Mouse (Mus musculus): Measurements from ENCODE around the gene Kif4. TPM values are rescaled to one million over a fixed set of nuclear protein-coding genes. Genes with fewer than 3 reads are reported as not detected.

Gene Kif4
- total and polyA plus RNA-seq, 3 experiments = 24.0 to 34.6 (median 29.5) TPM

DNA sequence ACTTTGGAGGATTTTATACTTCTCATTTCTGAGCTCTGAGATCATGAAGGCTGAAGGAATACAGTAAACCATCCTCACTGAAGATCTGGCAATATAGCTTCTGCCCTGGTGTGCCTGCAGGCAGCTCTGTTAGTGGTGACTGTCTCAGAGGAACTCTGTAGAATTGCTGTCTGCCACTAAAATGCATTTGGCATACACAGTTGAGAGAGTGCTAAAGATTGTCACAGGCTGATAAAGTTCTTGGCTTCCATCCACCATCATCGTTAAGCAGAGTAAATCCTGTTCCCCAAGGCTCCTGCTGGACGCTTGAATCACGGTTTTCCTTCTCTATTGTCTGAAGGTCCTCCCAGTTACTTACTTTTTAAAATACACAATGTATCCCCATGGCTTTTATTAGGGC is 61.0 kb downstream of the Kif4 start:
- no peak overlapping the region for H3K4me3 ChIP-seq (replicated peaks in 1 of 3; ENCODE audit: low read depth in 2 of 3, low read length in 2 of 3, poor library complexity in 1 of 3)
- no peaks in the 10 kb centered on the region for H3K27me3 ChIP-seq (replicated peaks)
- no peak overlapping the region for H3K9ac ChIP-seq (ENCODE audit: insufficient read depth, low read depth)
- dilution Hi-C loops (cut with MboI; ENCODE audit: extremely low pct_ligation_motif_present, extremely low pct_unique_long_range_greater_than_20kb, low sequenced_read_pairs) (no loop called here), in situ Hi-C loops (cut with MboI; ENCODE audit: low pct_ligation_motif_present, low pct_unique_long_range_greater_than_20kb, low sequenced_read_pairs) (no loop called here)
- H3K36me3 ChIP-seq (replicated peaks in 1 of 2; ENCODE audit: control insufficient read depth in 1 of 2, insufficient read depth in 1 of 2, low read length in 1 of 2) = peaks cover 25 to 42% of the 10 kb centered on the region in 2 experiments
- no peaks in the 10 kb centered on the region for H3K4me1 ChIP-seq (ENCODE audit: control insufficient read depth in 1 of 2, insufficient read depth in 2 of 2)
- no peaks in the 10 kb centered on the region for H3K79me2 ChIP-seq (replicated peaks; ENCODE audit: control insufficient read depth, extremely low read depth, insufficient read depth, poor library complexity, severe bottlenecking)
- no peak overlapping the region for H3K4me2 ChIP-seq (ENCODE audit: insufficient read depth, low read depth, poor library complexity, severe bottlenecking)
- TF ChIP-seq POLR2A (IDR thresholded peaks at IDR 0.05; ENCODE audit: low read depth, low read length) (no peak), RCOR1 (conservative IDR thresholded peaks at IDR 0.05; ENCODE audit: low read depth, low read length) (no peak), JUND (conservative IDR thresholded peaks at IDR 0.05; ENCODE audit: low read depth, low read length) (no peak), ETS1 (conservative IDR thresholded peaks at IDR 0.05; ENCODE audit: low read depth, low read length) (no peak), NRF1 (IDR thresholded peaks at IDR 0.05; ENCODE audit: low read depth, low read length) (no peak)
- no peak overlapping the region for H3K27ac ChIP-seq (ENCODE audit: insufficient read depth, low read depth)
- DNase-seq (ENCODE audit: extremely low read depth) = no peak
- no peaks in the 10 kb centered on the region for H3K9me3 ChIP-seq (replicated peaks; ENCODE audit: low read length)

DNA sequence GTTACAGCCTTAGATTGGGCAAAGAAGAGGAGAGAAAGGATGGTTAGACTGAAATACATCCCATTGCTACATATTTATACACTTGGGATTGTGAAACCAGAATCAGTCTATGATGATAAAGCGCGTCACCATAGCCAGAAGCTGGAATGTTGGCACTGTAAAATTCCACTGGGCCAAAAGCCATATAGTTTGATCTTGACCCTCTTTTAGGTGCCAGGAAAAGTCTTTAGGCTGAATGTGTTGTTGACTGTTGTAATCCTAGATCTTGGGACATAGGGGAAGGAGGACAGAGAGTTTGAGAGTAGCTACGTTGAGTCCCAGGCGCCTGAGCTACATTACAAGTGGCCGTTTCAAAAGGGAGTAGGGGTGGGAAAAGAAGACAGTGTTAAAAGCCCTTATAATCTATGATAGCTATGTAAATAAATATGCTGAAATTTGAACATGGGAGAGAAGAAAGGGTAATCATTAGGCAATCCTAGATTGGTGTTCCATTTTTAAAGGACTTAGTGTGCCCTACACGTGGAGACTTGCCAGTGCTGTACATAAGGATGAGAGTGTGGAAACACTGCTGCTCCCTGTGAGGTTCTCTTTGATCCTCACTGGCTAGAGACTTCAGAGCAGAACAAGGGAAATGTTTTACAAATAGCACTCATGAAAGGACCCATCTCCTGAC is 62.0 kb downstream of the Kif4 start:
- H3K79me2 ChIP-seq (replicated peaks; ENCODE audit: control insufficient read depth, extremely low read depth, insufficient read depth, poor library complexity, severe bottlenecking) = no peaks in the 10 kb centered on the region
- in situ Hi-C loops (cut with MboI; ENCODE audit: low pct_ligation_motif_present, low pct_unique_long_range_greater_than_20kb, low sequenced_read_pairs) (no loop called here), dilution Hi-C loops (cut with MboI; ENCODE audit: extremely low pct_ligation_motif_present, extremely low pct_unique_long_range_greater_than_20kb, low sequenced_read_pairs) (no loop called here)
- no peaks in the 10 kb centered on the region for H3K4me1 ChIP-seq (ENCODE audit: control insufficient read depth in 1 of 2, insufficient read depth in 2 of 2)
- DNase-seq (ENCODE audit: extremely low read depth) = no peak
- H3K9ac ChIP-seq (ENCODE audit: insufficient read depth, low read depth) = no peak overlapping the region
- H3K36me3 ChIP-seq (replicated peaks in 1 of 2; ENCODE audit: control insufficient read depth in 1 of 2, insufficient read depth in 1 of 2, low read length in 1 of 2) = peaks cover 25 to 45% of the 10 kb centered on the region in 2 experiments
- no peak overlapping the region for H3K4me2 ChIP-seq (ENCODE audit: insufficient read depth, low read depth, poor library complexity, severe bottlenecking)
- H3K27me3 ChIP-seq (replicated peaks) = no peaks in the 10 kb centered on the region
- H3K9me3 ChIP-seq (replicated peaks; ENCODE audit: low read length) = no peaks in the 10 kb centered on the region
- no peak for TF ChIP-seq CHD1 (IDR thresholded peaks at IDR 0.05; ENCODE audit: low read depth, low read length)
- no peak overlapping the region for H3K27ac ChIP-seq (ENCODE audit: insufficient read depth, low read depth)
- H3K4me3 ChIP-seq (replicated peaks in 1 of 3; ENCODE audit: low read depth in 2 of 3, low read length in 2 of 3, poor library complexity in 1 of 3) = no peak overlapping the region

DNA sequence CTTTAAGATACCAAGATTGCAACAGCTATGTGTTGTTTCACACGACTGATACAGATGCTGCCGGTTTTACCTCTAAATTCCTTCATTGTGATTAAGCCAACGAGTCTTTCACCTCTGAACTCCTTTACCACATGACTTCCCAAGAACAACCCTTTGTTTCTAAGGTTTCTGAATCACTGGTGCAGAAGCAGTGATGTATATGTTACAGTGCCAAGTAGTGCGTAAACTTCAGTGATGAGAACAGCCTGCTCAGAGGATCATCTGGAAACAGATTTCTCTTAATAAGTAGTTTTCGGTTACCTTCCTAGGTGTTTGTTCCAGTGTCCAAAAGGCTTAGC is 62.5 kb downstream of the Kif4 start:
- H3K36me3 ChIP-seq (replicated peaks in 1 of 2; ENCODE audit: control insufficient read depth in 1 of 2, insufficient read depth in 1 of 2, low read length in 1 of 2) = peaks cover 25 to 48% of the 10 kb centered on the region in 2 experiments

More for the DNA sequence above, 62.5 kb downstream of the Kif4 start:
- H3K27ac ChIP-seq (ENCODE audit: insufficient read depth, low read depth) = no peak overlapping the region
- no peaks in the 10 kb centered on the region for H3K79me2 ChIP-seq (replicated peaks; ENCODE audit: control insufficient read depth, extremely low read depth, insufficient read depth, poor library complexity, severe bottlenecking)
- in situ Hi-C loops (cut with MboI; ENCODE audit: low pct_ligation_motif_present, low pct_unique_long_range_greater_than_20kb, low sequenced_read_pairs) = no loop called here
- no peak overlapping the region for H3K9ac ChIP-seq (ENCODE audit: insufficient read depth, low read depth)
- H3K9me3 ChIP-seq (replicated peaks; ENCODE audit: low read length) = no peaks in the 10 kb centered on the region
- no peak for TF ChIP-seq MAFK (IDR thresholded peaks at IDR 0.05; ENCODE audit: insufficient replicate concordance, low read length)
- TF ChIP-seq CHD2 (IDR thresholded peaks at IDR 0.05; ENCODE audit: low read length) = no peak
- TF ChIP-seq ETS1 (conservative IDR thresholded peaks at IDR 0.05; ENCODE audit: low read depth, low read length) = no peak
- TF ChIP-seq ELF1 (IDR thresholded peaks at IDR 0.05; ENCODE audit: low read depth, low read length) = no peak
- TF ChIP-seq MAX (IDR thresholded peaks at IDR 0.05; ENCODE audit: low read length) = no peak
- no peak for TF ChIP-seq HCFC1 (IDR thresholded peaks at IDR 0.05; ENCODE audit: low read depth, low read length)
- no peak for TF ChIP-seq ZNF384 (IDR thresholded peaks at IDR 0.05; ENCODE audit: low read depth, low read length)
- TF ChIP-seq SMC3 (IDR thresholded peaks at IDR 0.05; ENCODE audit: low read depth, low read length) = no peak
- no peak for TF ChIP-seq E2F4 (IDR thresholded peaks at IDR 0.05; ENCODE audit: insufficient replicate concordance, low read depth, low read length)
- TF ChIP-seq MXI1 (IDR thresholded peaks at IDR 0.05; ENCODE audit: low read depth, low read length) = no peak
- TF ChIP-seq PAX5 (IDR thresholded peaks at IDR 0.05; ENCODE audit: low read length) = no peak
- TF ChIP-seq TCF12 (IDR thresholded peaks at IDR 0.05; ENCODE audit: low read depth, low read length) = no peak
- TF ChIP-seq KAT2A (IDR thresholded peaks at IDR 0.05; ENCODE audit: insufficient replicate concordance, low read length) = no peak
- TF ChIP-seq CHD1 (IDR thresholded peaks at IDR 0.05; ENCODE audit: low read depth, low read length) = no peak
- TF ChIP-seq ZMIZ1 (IDR thresholded peaks at IDR 0.05; ENCODE audit: low read depth, low read length) = no peak
- no peak for TF ChIP-seq SIN3A (IDR thresholded peaks at IDR 0.05; ENCODE audit: low read length)
- H3K4me2 ChIP-seq (ENCODE audit: insufficient read depth, low read depth, poor library complexity, severe bottlenecking) = no peak overlapping the region
- H3K4me3 ChIP-seq (replicated peaks in 1 of 3; ENCODE audit: low read depth in 2 of 3, low read length in 2 of 3, poor library complexity in 1 of 3) = no peak overlapping the region
- H3K4me1 ChIP-seq (ENCODE audit: control insufficient read depth in 1 of 2, insufficient read depth in 2 of 2) = no peaks in the 10 kb centered on the region
- dilution Hi-C loops (cut with MboI; ENCODE audit: extremely low pct_ligation_motif_present, extremely low pct_unique_long_range_greater_than_20kb, low sequenced_read_pairs) = no loop called here
- no peak for DNase-seq (ENCODE audit: extremely low read depth)
- no peaks in the 10 kb centered on the region for H3K27me3 ChIP-seq (replicated peaks)

All from CH12.LX (cell line).